Mouse (Mus musculus) hindbrain, embryonic 12.5 days (tissue): Measurements from ENCODE around the gene Dock8. TPM values are rescaled to one million over a fixed set of nuclear protein-coding genes. Genes with fewer than 3 reads are reported as not detected.

Experiments
- ATAC-seq: fragments of 200-750 bp; cut with Nextera tagmentation; 2 replicates; pipeline ENCODE4 v1.8.0; 2017; ENCODE audit warnings: moderate TSS enrichment; ENCODE audit not compliant: low FRiP score
- H3K27ac ChIP-seq: fragments of 300-500 bp; sonication (generic); 2 replicates; pipeline ENCODE4 v1.5.1; 2016; ENCODE audit warnings: mild to moderate bottlenecking
- H3K27me3 ChIP-seq: fragments of 300-500 bp; sonication (generic); 2 replicates; pipeline ENCODE4 v1.6.1; 2016; ENCODE audit warnings: mild to moderate bottlenecking
- H3K36me3 ChIP-seq: fragments of 300-500 bp; sonication (generic); 2 replicates; pipeline ENCODE4 v1.6.1; 2016; ENCODE audit warnings: mild to moderate bottlenecking
- H3K4me1 ChIP-seq: fragments of 300-500 bp; sonication (generic); 2 replicates; pipeline ENCODE4 v1.6.1; 2016
- H3K4me2 ChIP-seq: fragments of 300-500 bp; sonication (generic); replicated peaks from 2 replicates; pipeline ENCODE4 v1.6.1; 2016; ENCODE audit warnings: mild to moderate bottlenecking
- H3K4me3 ChIP-seq: fragments of 300-500 bp; sonication (generic); 2 replicates; pipeline ENCODE4 v1.5.1; 2016; ENCODE audit warnings: mild to moderate bottlenecking
- H3K9ac ChIP-seq: fragments of 300-500 bp; sonication (generic); 2 replicates; pipeline ENCODE4 v1.6.1; 2016; ENCODE audit warnings: mild to moderate bottlenecking, moderate library complexity
- H3K9me3 ChIP-seq: fragments of 300-500 bp; sonication (generic); replicated peaks from 2 replicates; pipeline ENCODE4 v1.6.1; 2016; ENCODE audit warnings: mild to moderate bottlenecking
- WGBS: fragments of 180-500 bp; shearing (Covaris S2); methylation state at CpG from one replicate; pipeline ENCODE4 v1.1.7; 2016; 5-methylcytosine and 5-hydroxymethylcytosine counted together
- polyA plus RNA-seq: library from polyadenylated mRNA; unstranded; fragments of >200 nt; fragmentation: Nextera tagmentation; extraction: Ambion mirVana; gene quantifications from 2 replicates; pipeline ENCODE4 v1.2.1, GENCODE M21; 2016

Gene Dock8
- polyA plus RNA-seq, 1 experiment from 2014 or later, result 0.80 TPM

DNA sequence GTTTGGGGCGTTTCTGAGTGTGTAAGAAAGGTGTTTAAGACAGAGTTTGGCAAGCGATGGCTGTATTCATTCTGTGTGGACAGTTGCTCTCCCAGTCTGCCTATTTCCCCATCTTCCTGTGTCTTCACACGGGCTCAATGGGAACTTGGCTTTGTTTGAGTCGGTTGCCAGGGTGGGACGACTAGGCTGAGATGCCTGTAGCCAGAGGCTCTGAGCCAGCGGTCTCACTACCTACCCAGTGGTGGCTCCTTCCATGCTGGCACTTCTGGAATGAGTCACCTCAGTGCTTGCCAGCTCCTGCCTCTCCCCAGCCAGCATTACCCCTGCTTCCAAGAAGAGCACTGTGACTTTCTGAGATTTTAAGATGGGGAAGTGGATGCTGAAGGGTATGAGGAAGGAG, 75.4 kb downstream of the Dock8 start:
- H3K9ac ChIP-seq, result no peak overlapping the region
- no peak overlapping the region for H3K27ac ChIP-seq
- H3K4me3 ChIP-seq, result no peak overlapping the region
- WGBS, result 77% methylated on average over 6 of the region's 6 CpGs
- H3K27me3 ChIP-seq, result 0 out of 2 replicates have a peak, but pooled peaks cover 4% of the 10 kb centered on the region
- no peak for ATAC-seq
- no peaks in the 10 kb centered on the region for H3K4me1 ChIP-seq
- H3K4me2 ChIP-seq, result no peak overlapping the region
- no peaks in the 10 kb centered on the region for H3K9me3 ChIP-seq
- H3K36me3 ChIP-seq, result no peaks in the 10 kb centered on the region

DNA sequence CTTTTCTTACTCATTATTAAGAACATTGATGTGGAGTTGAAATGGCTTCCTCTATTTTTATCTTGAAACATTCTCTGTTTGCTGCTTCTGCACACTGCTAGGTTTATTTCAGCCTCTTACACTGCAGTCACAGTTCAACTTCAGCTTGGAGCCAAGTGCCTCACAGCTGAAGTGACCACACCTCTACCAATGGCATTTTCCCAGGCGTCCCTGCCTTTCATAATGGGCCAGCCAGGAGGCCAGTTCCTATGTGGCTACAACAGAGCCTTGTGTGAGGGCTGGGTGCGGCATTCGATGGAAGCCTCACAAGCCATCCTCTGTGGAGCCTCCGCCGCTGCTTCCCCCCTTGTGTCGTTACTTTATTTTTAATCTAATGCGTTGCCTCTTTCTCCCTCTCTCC, 78.3 kb downstream of the Dock8 start:
- H3K9me3 ChIP-seq, result no peaks in the 10 kb centered on the region
- H3K4me2 ChIP-seq, result no peak overlapping the region
- no peak overlapping the region for H3K27ac ChIP-seq
- H3K27me3 ChIP-seq, result 0 out of 2 replicates have a peak, but pooled peaks cover 4% of the 10 kb centered on the region
- 79% methylated on average over 7 of the region's 7 CpGs for WGBS
- H3K4me1 ChIP-seq, result no peaks in the 10 kb centered on the region
- no peak for ATAC-seq
- H3K36me3 ChIP-seq, result no peaks in the 10 kb centered on the region
- no peak overlapping the region for H3K9ac ChIP-seq
- no peak overlapping the region for H3K4me3 ChIP-seq

DNA sequence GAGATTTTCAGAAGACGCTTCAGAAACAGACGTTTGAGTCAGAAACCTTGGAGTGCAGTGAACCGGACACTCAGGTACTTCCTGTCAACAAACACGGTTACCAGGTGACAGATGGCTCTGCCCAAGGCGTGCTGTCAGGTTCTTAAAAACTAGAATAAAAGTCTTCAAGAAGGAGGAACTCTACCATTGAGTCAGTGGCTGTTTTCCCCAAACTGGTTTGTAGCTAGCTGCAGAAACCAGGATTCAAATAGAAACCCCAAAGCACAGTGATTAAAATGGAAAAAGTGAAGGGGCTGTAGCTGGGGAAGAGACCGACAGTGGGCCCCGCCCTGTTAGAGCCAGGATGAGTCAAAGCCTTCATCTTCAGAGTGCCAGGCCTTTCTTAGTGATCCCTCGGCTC, 78.8 kb downstream of the Dock8 start:
- no peaks in the 10 kb centered on the region for H3K36me3 ChIP-seq
- 84% methylated on average over 8 of the region's 8 CpGs for WGBS

DNA sequence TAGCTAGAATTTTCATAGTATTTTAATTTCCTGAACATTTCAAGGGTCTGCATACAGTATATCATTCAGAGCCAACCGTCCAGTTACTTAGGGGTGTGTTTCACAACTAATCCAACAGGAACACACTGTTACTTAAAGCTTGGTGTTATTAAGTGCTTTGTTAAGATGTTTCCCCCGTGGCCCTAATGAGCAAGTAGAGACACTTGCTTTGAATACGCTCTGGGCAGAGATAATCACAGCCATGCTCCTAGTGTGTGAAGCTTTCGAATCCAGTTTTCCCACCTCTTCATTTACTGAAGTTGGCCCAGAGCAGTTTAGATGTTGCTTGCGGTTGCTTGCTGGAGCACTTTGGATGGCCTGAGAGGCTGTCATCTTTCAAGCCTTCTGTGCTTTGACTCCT, 80.8 kb downstream of the Dock8 start:
- H3K27ac ChIP-seq, result no peak overlapping the region
- no peak overlapping the region for H3K4me3 ChIP-seq
- no peaks in the 10 kb centered on the region for H3K4me1 ChIP-seq
- no peaks in the 10 kb centered on the region for H3K9me3 ChIP-seq
- H3K36me3 ChIP-seq, result no peaks in the 10 kb centered on the region
- no peak overlapping the region for H3K4me2 ChIP-seq
- 86% methylated on average over 5 of the region's 5 CpGs for WGBS
- H3K27me3 ChIP-seq, result no peaks in the 10 kb centered on the region
- H3K9ac ChIP-seq, result no peak overlapping the region
- ATAC-seq, result no peak

More for the DNA sequence above, 78.8 kb downstream of the Dock8 start:
- Histone ChIP-seq H3K27me3 (0 out of 2 replicates have a peak, but pooled peaks cover 4% of the 10 kb centered on the region), H3K4me3 (no peak overlapping the region), H3K4me2 (no peak overlapping the region), H3K9me3 (no peaks in the 10 kb centered on the region), H3K4me1 (no peaks in the 10 kb centered on the region), H3K9ac (no peak overlapping the region), H3K27ac (no peak overlapping the region)
- no peak for ATAC-seq

DNA sequence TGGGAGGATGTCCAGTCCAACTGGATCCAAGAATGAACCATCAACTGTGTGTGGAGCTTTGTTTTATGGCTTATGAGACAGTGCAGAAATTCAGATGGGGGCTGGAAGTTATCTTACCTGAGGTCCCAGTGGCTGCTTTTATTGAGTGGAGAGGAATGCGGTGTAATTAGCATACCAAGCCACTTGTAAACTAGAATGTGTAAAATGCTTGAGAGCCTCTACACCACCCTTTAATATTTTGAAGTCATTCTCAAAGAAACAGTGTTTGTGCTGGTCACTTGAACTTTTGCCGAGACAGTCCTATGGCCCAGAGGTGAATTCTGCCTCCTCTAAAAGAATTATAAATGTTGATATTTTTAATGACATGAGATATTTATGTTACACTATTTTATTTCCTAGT, 83.5 kb downstream of the Dock8 start:
- no peak overlapping the region for H3K9ac ChIP-seq
- no peak overlapping the region for H3K4me3 ChIP-seq
- H3K9me3 ChIP-seq, result no peaks in the 10 kb centered on the region
- no peaks in the 10 kb centered on the region for H3K27me3 ChIP-seq
- no peak overlapping the region for H3K27ac ChIP-seq
- H3K36me3 ChIP-seq, result no peaks in the 10 kb centered on the region
- ATAC-seq, result no peak
- no peaks in the 10 kb centered on the region for H3K4me1 ChIP-seq
- 94% methylated on average over 2 of the region's 2 CpGs for WGBS
- no peak overlapping the region for H3K4me2 ChIP-seq

DNA sequence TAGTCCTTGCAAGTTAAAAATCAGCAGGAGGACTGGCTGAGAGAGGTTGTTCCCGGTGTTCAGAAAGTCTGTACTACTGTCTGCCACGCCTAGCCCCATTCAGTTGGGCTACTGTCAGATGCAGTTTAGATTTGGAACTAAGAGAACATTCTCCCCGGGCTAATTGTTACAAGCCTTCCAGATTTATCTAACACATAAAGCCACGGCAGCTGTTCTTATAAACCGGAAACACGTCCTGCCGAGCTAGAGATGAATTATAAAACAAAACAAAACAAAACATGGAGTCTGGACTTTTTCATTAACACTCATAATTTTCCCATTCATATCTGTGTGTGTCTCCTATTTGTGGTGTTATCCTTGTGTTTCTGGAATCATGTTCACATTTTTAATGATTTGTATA, 87.8 kb downstream of the Dock8 start:
- Histone ChIP-seq H3K36me3 (no peaks in the 10 kb centered on the region), H3K27ac (no peak overlapping the region), H3K9me3 (no peaks in the 10 kb centered on the region), H3K9ac (no peak overlapping the region), H3K27me3 (no peaks in the 10 kb centered on the region), H3K4me1 (no peaks in the 10 kb centered on the region), H3K4me3 (no peak overlapping the region), H3K4me2 (no peak overlapping the region)
- 86% methylated on average over 7 of the region's 7 CpGs for WGBS
- ATAC-seq, result no peak

DNA sequence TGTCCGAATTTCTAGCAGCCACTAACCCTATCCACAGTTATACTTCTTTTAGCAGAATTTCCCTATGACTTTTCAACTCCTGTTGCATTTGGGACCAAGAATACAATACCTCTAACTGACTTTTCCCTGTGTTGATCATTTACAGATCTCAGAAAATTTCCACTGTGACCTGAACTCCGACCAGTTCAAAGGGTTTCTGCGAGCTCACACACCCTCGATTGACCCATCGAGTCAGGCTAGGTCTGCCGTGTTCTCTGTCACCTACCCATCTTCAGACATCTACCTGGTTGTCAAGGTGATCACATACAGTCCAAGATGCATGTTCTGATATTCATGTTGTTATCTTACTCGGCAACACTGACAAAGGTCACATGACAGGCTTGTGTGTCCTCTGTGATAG, 90.4 kb downstream of the Dock8 start:
- no peak overlapping the region for H3K27ac ChIP-seq
- no peaks in the 10 kb centered on the region for H3K9me3 ChIP-seq
- no peaks in the 10 kb centered on the region for H3K27me3 ChIP-seq
- no peak overlapping the region for H3K9ac ChIP-seq
- no peak overlapping the region for H3K4me3 ChIP-seq
- no peaks in the 10 kb centered on the region for H3K4me1 ChIP-seq
- no peak overlapping the region for H3K4me2 ChIP-seq
- H3K36me3 ChIP-seq, result no peaks in the 10 kb centered on the region
- WGBS, result 89% methylated on average over 7 of the region's 7 CpGs
- ATAC-seq, result no peak

DNA sequence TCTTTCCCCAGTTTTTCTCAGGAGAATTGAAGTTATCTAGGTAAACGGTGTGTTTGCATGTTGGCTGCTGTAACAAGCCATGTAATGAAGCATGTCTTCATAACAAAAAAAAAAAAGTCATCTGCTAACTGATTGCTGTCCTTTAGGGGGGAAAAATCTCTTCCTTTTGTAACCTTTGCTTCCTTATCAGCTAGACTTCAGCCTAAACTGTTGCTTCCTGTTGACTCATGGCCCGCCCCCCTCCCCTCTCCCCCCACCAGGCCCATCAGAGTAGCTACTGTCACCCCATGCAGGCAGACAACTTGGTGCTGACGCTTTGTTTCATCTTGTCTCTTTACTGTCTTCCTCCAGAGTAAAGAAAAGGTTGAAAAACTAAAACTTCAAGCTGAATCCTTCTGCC, 95.8 kb downstream of the Dock8 start:
- Histone ChIP-seq H3K27ac (no peak overlapping the region), H3K36me3 (no peaks in the 10 kb centered on the region), H3K4me1 (no peaks in the 10 kb centered on the region), H3K9me3 (no peaks in the 10 kb centered on the region), H3K4me3 (no peak overlapping the region), H3K9ac (no peak overlapping the region), H3K27me3 (no peaks in the 10 kb centered on the region), H3K4me2 (no peak overlapping the region)
- 55% methylated on average over 3 of the region's 3 CpGs for WGBS
- no peak for ATAC-seq

DNA sequence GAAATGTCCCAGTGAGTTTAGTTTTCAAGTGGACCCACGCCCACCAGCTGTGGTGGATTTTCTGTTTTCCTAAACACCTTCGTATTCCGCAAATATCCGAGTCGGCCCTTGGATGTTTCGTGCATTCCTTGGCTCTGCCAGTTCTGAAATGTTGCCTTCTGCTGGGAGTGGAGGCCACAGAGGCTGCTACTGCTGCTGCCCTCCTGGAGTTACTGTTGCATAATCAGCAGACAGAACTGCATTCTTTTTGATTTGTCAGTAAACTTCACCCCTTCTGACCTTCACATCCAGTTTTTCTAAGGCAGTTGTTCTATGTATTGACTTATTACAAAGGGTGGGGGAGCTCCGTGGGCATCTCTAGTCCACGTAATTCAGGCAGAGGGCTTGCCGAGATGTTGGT, 97.0 kb downstream of the Dock8 start:
- Histone ChIP-seq H3K9me3 (no peaks in the 10 kb centered on the region), H3K27me3 (no peaks in the 10 kb centered on the region), H3K9ac (no peak overlapping the region), H3K4me1 (no peaks in the 10 kb centered on the region), H3K4me3 (no peak overlapping the region), H3K4me2 (no peak overlapping the region), H3K27ac (no peak overlapping the region), H3K36me3 (no peaks in the 10 kb centered on the region)
- no peak for ATAC-seq
- 65% methylated on average over 9 of the region's 9 CpGs for WGBS

DNA sequence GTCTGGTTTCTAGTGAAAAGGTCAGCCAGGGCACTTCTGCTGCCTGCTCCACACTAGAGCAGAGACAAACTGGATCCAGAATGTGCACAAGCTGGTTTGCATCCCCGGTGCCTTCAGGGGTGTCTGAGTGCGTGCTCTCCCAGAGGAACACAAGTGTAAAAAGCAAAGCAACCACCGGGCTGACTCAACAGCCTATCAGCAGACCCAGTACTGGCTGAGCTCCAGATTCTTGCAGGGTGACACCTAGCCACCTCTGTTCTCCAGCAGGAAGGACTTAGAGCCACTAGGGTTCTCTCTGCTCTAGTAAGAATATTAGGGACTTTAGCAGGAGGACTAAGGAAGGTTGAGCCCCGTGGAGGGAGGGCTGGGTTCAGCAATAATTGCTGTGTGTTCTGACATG, 97.7 kb downstream of the Dock8 start:
- Histone ChIP-seq H3K4me1 (no peaks in the 10 kb centered on the region), H3K4me3 (no peak overlapping the region), H3K27me3 (no peaks in the 10 kb centered on the region), H3K4me2 (no peak overlapping the region), H3K9me3 (no peaks in the 10 kb centered on the region), H3K27ac (no peak overlapping the region), H3K9ac (no peak overlapping the region), H3K36me3 (no peaks in the 10 kb centered on the region)
- WGBS, result 72% methylated on average over 4 of the region's 4 CpGs
- ATAC-seq, result no peak

DNA sequence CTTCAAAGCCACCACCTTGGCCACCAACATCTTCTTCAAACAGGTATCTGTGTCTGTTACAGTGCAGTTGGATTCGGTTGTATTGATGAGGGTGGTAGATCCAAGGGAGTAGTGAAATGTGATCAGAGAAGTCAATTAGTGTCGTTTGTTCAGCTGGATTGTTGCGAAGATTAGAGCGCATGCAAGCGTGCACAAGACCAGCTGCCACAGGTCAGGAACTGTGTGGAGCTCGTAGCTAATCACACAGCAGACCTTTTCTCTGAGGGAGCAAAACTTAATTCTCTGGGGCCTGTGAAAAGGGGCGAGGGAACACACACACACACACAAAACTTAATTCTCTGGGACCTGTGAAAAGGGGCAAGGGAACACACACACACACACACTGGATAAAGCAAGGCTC, 98.2 kb downstream of the Dock8 start:
- Histone ChIP-seq H3K4me1 (no peaks in the 10 kb centered on the region), H3K27me3 (no peaks in the 10 kb centered on the region), H3K9ac (no peak overlapping the region), H3K27ac (no peak overlapping the region), H3K9me3 (no peaks in the 10 kb centered on the region), H3K4me2 (no peak overlapping the region), H3K36me3 (no peaks in the 10 kb centered on the region), H3K4me3 (no peak overlapping the region)
- WGBS, result 54% methylated on average over 7 of the region's 7 CpGs
- no peak for ATAC-seq

DNA sequence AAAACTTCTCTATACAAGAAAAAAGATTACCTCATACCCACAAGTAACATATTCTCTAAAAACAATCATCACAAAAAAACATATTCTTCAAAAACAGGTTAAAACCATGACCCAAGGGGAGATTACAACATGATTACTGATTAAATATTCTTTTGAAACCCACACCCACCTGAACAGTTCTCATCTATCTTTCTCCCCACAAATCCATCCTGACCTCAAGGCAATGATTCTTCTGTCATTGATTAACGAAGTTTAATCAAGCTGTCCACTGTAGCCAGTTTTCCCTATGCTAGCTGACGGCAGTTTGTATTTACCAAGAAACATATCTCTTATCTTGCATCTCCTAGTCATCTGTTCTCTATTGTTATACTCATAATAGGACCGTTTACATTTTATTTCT, 98.6 kb downstream of the Dock8 start:
- no peak overlapping the region for H3K4me2 ChIP-seq
- no peaks in the 10 kb centered on the region for H3K4me1 ChIP-seq
- H3K9ac ChIP-seq, result no peak overlapping the region
- H3K9me3 ChIP-seq, result no peaks in the 10 kb centered on the region
- H3K4me3 ChIP-seq, result no peak overlapping the region
- no peaks in the 10 kb centered on the region for H3K27me3 ChIP-seq
- no peak for ATAC-seq
- no peaks in the 10 kb centered on the region for H3K36me3 ChIP-seq
- H3K27ac ChIP-seq, result no peak overlapping the region
- WGBS, result 75% methylated on average over 3 of the region's 3 CpGs

DNA sequence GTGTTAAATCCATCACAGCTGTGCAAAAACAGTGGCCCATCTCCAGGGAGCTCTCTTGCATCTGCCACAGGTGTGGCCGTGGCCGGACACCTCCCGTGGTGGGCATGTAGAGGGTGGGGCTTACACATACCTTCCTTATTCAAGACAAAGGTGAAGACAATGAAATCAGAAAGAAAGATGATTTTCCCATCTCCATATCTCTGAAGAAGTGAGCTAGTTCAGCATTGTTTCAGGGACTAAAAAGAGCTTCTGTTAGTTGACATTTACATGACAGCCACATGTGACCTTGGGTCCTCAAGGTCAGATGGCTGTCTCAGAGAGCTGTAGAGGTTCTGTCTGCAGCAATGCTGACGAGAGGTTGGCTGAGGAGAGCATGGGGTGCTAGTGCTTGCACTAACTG, 99.6 kb downstream of the Dock8 start:
- no peaks in the 10 kb centered on the region for H3K27me3 ChIP-seq
- no peak overlapping the region for H3K27ac ChIP-seq
- H3K9ac ChIP-seq, result no peak overlapping the region
- no peak for ATAC-seq
- H3K4me2 ChIP-seq, result no peak overlapping the region
- H3K36me3 ChIP-seq, result no peaks in the 10 kb centered on the region
- no peaks in the 10 kb centered on the region for H3K9me3 ChIP-seq
- WGBS, result 83% methylated on average over 4 of the region's 4 CpGs
- H3K4me1 ChIP-seq, result no peaks in the 10 kb centered on the region
- H3K4me3 ChIP-seq, result no peak overlapping the region

DNA sequence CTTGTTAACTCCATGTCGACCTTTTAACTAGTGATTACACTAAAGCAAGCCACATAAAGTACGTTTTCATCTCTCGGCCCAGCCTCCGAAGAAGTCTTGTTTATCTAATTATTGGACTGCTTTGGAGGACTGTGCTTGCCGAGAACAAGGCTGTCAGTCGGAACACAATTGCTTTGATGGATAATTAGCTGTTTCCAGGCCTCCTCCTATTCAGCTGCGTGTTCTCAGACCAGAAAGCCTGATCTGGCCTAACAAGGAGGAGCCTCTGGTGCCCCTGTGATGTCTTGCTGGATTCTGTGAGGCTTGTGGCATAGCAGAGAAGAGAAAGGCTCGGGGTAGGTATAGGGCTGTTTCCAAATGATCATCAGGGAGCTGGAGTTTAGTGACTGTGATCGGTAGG, 106.3 kb downstream of the Dock8 start:
- Histone ChIP-seq H3K9me3 (no peaks in the 10 kb centered on the region), H3K4me3 (no peak overlapping the region), H3K36me3 (no peaks in the 10 kb centered on the region), H3K4me2 (no peak overlapping the region), H3K4me1 (no peaks in the 10 kb centered on the region), H3K27ac (no peak overlapping the region), H3K9ac (no peak overlapping the region), H3K27me3 (no peaks in the 10 kb centered on the region)
- WGBS, result 54% methylated on average over 9 of the region's 9 CpGs
- no peak for ATAC-seq
